Mouse (Mus musculus): ENCODE results near the gene Mrpl12. TPM values are rescaled to one million over a fixed set of nuclear protein-coding genes. Genes with fewer than 3 reads are reported as not detected.
A peak's percentile ranks its signal among the peaks of the same experiment; 100 is the strongest.

Gene Mrpl12
- polyA plus RNA-seq, 1 experiment from 2014 or later, result 141 TPM

DNA sequence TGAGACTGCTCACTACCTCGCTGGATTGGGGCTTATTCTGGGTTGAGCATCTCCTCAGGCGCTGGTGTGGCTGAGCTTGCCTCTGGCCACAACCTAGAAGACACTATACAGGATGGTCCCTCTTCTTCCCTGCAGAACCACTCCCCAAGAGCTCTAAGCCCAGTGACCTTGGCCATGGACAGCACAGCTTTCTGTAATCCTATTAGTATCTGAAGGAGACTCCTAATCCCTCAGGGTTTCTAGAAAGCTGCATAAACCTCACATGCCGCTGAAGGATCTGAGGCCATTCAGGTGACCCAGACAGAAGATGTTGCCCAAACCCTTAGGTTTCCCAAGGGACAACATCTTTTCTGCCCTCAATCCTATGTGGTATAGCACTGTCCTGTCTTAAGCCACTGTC, 32.2 kb upstream of the Mrpl12 start:
- no peak overlapping the region for H3K4me3 ChIP-seq (ENCODE audit: low read depth, low read length)
- no peaks in the 10 kb centered on the region for H3K36me3 ChIP-seq (ENCODE audit: control insufficient read depth, insufficient read depth, low read length)
- DNase-seq (ENCODE audit: low spot score), result no peak
- no peaks in the 10 kb centered on the region for H3K9me3 ChIP-seq (ENCODE audit: control insufficient read depth, low read length)
- H3K4me2 ChIP-seq (replicated peaks; ENCODE audit: low read depth, low read length), result no peak overlapping the region
- H3K9ac ChIP-seq (ENCODE audit: low read depth, low read length), result no peak overlapping the region
- no peaks in the 10 kb centered on the region; the same call in 1 of the 2 replicates for H3K4me1 ChIP-seq (replicated peaks; ENCODE audit: control insufficient read depth, insufficient read depth, low read length)
- H3K27me3 ChIP-seq (ENCODE audit: control insufficient read depth, insufficient read depth, low read length), result no peaks in the 10 kb centered on the region
- H3K27ac ChIP-seq (ENCODE audit: low read depth, low read length), result no peak overlapping the region
- 68% methylated on average over 3 of the region's 3 CpGs for WGBS
- no peak for ATAC-seq (ENCODE audit: low FRiP score)

DNA sequence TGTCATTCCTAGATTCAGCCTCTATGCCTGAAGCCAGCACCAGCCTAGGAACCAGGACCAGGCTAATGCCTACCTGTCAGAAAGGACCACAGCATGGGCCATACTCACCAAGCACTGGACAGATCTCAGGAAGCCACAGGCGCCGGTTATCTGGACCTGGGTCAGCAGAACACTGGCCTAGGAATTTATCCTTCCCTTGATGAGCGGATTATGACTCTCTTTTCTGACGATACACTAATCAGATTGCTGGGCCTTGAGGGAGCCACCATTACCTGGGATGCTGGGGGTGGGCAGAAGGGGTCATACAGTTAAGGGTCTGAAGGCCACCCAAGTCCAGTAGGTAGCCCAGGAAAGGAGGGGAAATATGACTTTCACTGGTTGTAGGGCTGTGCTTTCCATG, 31.1 kb upstream of the Mrpl12 start, which contains the start of gene Pde6g:
Pde6g (minus strand) TSS at position 195 of the 400 bp plus-strand sequence.
- ATAC-seq (ENCODE audit: low FRiP score) (no peak), DNase-seq (ENCODE audit: low spot score) (no peak)
- 86% methylated on average over 4 of the region's 4 CpGs for WGBS
- Histone ChIP-seq H3K27ac (ENCODE audit: low read depth, low read length) (no peak within 1 kb of the TSS), H3K4me2 (replicated peaks; ENCODE audit: low read depth, low read length) (no peak within 1 kb of the TSS), H3K27me3 (ENCODE audit: control insufficient read depth, insufficient read depth, low read length) (no peaks in the 10 kb centered on the region), H3K36me3 (ENCODE audit: control insufficient read depth, insufficient read depth, low read length) (no peaks in the 10 kb centered on the region), H3K4me3 (ENCODE audit: low read depth, low read length) (no peak within 1 kb of the TSS), H3K9me3 (ENCODE audit: control insufficient read depth, low read length) (no peaks in the 10 kb centered on the region), H3K4me1 (replicated peaks; ENCODE audit: control insufficient read depth, insufficient read depth, low read length) (no peaks in the 10 kb centered on the region; the same call in 1 of the 2 replicates), H3K9ac (ENCODE audit: low read depth, low read length) (no peak within 1 kb of the TSS)

DNA sequence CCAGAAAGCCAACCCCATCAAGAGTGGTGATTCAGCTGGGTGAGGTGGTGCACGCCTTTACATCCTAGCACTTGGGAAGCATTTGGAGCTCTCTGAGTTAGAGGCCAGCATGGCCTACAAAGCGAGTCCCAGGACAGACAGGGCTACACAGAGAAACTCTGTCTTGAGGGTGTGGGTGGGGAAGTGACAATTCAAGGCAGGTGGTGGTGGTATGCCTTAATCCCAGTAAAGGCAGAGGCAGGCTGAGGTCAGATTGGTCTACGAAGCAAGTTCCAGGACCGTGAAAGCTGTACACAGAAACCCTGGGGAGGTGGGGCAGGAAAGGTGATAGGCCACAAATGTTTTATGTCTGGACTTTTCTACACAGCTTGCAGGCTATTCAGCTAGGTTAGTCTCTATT, 29.4 kb upstream of the Mrpl12 start:
- Histone ChIP-seq H3K4me1 (replicated peaks; ENCODE audit: control insufficient read depth, insufficient read depth, low read length) (no peaks in the 10 kb centered on the region; the same call in 1 of the 2 replicates), H3K9ac (ENCODE audit: low read depth, low read length) (no peak overlapping the region), H3K4me2 (replicated peaks; ENCODE audit: low read depth, low read length) (no peak overlapping the region), H3K27me3 (ENCODE audit: control insufficient read depth, insufficient read depth, low read length) (no peaks in the 10 kb centered on the region), H3K4me3 (ENCODE audit: low read depth, low read length) (no peak overlapping the region), H3K9me3 (ENCODE audit: control insufficient read depth, low read length) (no peaks in the 10 kb centered on the region), H3K27ac (ENCODE audit: low read depth, low read length) (no peak overlapping the region), H3K36me3 (ENCODE audit: control insufficient read depth, insufficient read depth, low read length) (no peaks in the 10 kb centered on the region)
- ATAC-seq (ENCODE audit: low FRiP score) (no peak), DNase-seq (ENCODE audit: low spot score) (no peak)
- 92% methylated on average over 4 of the region's 4 CpGs for WGBS

DNA sequence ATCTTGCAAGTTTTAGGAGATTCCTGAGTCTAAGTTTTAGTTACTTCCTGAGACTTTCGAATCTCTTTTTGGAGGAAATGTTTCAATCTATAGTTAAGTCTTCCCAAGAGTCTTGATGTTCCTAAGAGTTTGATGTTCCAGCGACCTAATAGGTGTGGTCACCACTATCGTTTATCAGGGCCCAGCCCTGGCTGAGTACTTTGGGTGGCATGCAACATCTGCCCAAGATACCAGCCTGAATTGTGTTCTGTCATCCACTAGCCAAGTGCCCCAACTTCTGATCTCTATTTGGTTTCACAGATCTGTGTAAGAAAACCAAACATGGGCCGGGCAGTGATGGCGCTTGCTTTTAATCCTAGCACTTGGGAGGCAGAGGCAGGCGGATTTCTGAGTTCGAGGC, 29.0 kb upstream of the Mrpl12 start:
- Histone ChIP-seq H3K27me3 (ENCODE audit: control insufficient read depth, insufficient read depth, low read length) (no peaks in the 10 kb centered on the region), H3K4me3 (ENCODE audit: low read depth, low read length) (no peak overlapping the region), H3K4me1 (replicated peaks; ENCODE audit: control insufficient read depth, insufficient read depth, low read length) (no peaks in the 10 kb centered on the region; the same call in 1 of the 2 replicates), H3K9me3 (ENCODE audit: control insufficient read depth, low read length) (no peaks in the 10 kb centered on the region), H3K27ac (ENCODE audit: low read depth, low read length) (no peak overlapping the region), H3K9ac (ENCODE audit: low read depth, low read length) (no peak overlapping the region), H3K36me3 (ENCODE audit: control insufficient read depth, insufficient read depth, low read length) (no peaks in the 10 kb centered on the region), H3K4me2 (replicated peaks; ENCODE audit: low read depth, low read length) (no peak overlapping the region)
- DNase-seq (ENCODE audit: low spot score), result no peak
- 91% methylated on average over 7 of the region's 7 CpGs for WGBS
- no peak for ATAC-seq (ENCODE audit: low FRiP score)

DNA sequence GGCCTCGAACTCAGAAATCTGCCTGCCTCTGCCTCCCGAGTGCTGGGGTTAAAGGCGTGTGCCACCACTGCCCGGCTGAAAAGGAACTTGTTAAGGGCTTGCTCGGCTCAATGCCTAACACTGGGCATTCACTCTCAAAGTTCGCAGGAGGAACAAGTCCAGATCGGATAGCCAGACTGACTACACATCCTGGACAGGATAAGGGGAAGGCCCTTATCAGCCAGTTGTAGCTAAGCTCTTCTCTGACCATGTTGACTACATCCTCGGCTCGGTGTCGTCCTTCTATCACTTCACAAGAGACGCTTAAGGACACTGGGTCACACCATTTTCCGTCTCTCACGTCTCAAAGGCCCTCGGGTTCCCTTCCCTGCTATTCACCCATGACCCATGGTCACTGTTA, 27.0 kb upstream of the Mrpl12 start:
- ATAC-seq (ENCODE audit: low FRiP score) (no peak), DNase-seq (ENCODE audit: low spot score) (no peak)
- Histone ChIP-seq H3K4me3 (ENCODE audit: low read depth, low read length) (peak overlapping the region; percentile 91), H3K4me1 (replicated peaks; ENCODE audit: control insufficient read depth, insufficient read depth, low read length) (no peaks in the 10 kb centered on the region; the same call in 1 of the 2 replicates), H3K9ac (ENCODE audit: low read depth, low read length) (peak overlapping the region; percentile 93), H3K27ac (ENCODE audit: low read depth, low read length) (peak overlapping the region; percentile 63), H3K36me3 (ENCODE audit: control insufficient read depth, insufficient read depth, low read length) (no peaks in the 10 kb centered on the region), H3K27me3 (ENCODE audit: control insufficient read depth, insufficient read depth, low read length) (no peaks in the 10 kb centered on the region), H3K4me2 (replicated peaks; ENCODE audit: low read depth, low read length) (peak overlapping the region; percentile 92), H3K9me3 (ENCODE audit: control insufficient read depth, low read length) (no peaks in the 10 kb centered on the region)
- WGBS, result 38% methylated on average over 14 of the region's 14 CpGs

DNA sequence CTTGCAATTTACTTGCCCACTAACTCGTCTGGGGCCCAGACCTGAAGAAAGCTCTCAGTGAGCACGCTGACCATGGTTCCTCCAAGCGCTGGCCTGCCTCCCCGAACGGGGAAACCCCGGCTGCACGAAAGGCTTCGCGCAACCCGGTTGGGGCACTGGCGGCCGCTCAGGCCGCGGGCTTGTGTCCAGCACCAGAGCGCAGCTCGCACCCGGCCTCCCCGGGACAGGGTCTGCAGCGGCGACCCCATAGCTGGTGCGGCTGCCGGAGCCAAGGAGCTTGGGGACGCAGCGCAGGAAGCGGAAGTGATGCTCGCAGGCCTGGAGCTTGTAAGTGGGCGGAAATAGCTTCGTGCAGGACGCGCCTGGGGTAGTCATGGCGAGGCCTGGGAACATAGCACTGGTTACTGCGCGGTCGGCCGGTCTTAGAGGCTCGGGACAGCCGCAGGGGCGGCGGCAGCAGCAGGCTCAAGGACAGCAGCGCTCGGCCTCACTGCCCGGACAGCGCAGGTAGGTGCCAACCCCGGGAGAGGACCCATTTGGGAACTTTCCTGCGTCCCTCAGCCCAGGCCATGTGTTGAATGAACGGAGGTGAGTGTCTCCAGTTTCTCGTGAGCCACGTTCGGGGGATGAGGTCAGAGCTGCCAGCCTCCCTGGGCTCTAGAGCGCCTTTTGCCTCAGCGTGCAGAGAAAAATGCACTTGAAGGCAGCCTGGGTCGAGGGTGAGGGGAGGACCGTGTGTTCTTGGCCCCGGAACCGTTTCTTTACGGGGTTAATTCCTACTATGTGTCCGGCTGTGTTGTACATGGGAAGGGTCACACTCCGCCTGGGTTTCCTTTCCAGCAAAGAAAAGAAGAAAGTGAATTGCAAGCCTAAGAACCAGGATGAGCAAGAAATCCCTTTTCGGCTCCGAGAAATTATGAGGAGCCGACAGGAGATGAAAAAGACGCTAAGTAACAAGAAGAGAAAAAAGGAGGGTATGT, 26.4 kb upstream of the Mrpl12 start, which contains the start of the genes Oxld1 and Ccdc137:
Oxld1 (minus strand) TSS at position 297 of the 980 bp plus-strand sequence.
Ccdc137 (plus strand) TSS at position 344 of the 980 bp plus-strand sequence.
- Histone ChIP-seq H3K4me1 (replicated peaks; ENCODE audit: control insufficient read depth, insufficient read depth, low read length) (no peaks in the 10 kb centered on the region; the same call in 1 of the 2 replicates), H3K4me3 (ENCODE audit: low read depth, low read length) (peak within 1 kb of the TSS; percentile 91), H3K27me3 (ENCODE audit: control insufficient read depth, insufficient read depth, low read length) (no peaks in the 10 kb centered on the region), H3K9me3 (ENCODE audit: control insufficient read depth, low read length) (no peaks in the 10 kb centered on the region), H3K4me2 (replicated peaks; ENCODE audit: low read depth, low read length) (peak within 1 kb of the TSS; percentile 92), H3K36me3 (ENCODE audit: control insufficient read depth, insufficient read depth, low read length) (no peaks in the 10 kb centered on the region), H3K9ac (ENCODE audit: low read depth, low read length) (peak within 1 kb of the TSS; percentile 93), H3K27ac (ENCODE audit: low read depth, low read length) (peak within 1 kb of the TSS; percentile 63)
- 5% methylated on average over 62 of the region's 62 CpGs for WGBS
- DNase-seq (ENCODE audit: low spot score), result peak; percentile 86
- peak; percentile 86 for ATAC-seq (ENCODE audit: low FRiP score)

DNA sequence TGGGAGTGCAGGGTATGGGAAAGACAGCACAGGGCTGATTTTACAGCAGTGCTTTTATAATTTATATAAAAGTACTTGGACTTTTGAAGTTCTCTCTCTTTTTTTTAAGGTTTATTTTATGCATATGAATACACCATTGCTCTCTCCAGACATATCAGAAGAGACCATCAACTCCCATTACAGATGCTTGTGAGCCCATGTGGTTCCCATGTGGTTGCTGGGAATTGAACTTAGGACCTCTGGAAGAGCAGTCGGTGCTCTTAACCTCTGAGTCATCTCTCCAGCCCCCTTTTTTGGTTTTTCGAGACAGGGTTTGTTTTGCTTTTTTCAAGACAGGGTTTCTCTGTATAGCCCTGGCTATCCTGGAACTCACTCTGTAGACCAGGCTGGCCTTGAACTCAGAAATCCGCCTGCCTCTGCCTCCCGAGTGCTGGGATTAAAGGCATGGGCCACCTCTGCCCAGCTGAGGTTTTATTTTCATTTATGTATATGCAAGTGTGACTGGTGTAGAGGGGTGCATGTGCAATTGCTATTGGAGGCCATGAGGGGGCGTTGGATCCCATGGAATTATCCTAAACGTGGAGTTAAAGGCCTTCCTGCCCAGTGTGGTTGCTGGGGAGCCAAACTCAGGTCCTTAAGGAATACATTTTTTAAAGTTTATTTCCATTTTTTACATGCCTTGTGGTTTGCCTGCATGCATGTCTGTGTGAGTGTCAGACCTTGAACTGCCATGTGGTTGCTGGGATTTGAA, 25.4 kb upstream of the Mrpl12 start:
- no peak overlapping the region for H3K27ac ChIP-seq (ENCODE audit: low read depth, low read length)
- ATAC-seq (ENCODE audit: low FRiP score), result no peak

DNA sequence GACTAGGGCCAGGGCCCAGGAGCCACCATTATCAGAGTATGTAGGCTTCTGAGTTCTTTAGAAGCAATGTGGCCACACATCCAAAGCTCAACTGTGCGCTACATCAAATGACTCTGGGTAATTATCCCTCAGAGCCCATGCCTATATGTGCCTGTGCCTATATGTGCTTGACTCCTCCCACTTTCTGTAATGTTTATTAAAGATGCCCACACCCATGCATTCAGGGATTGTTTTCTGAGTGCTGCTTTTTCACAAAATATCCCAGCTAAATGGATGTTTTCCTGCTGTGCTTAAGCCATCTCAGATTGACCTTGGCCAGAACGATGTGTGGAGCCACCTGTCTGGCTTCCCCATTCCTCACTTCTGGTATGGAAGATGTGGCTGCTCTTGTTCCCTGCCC, 20.9 kb upstream of the Mrpl12 start:
- no peaks in the 10 kb centered on the region for H3K9me3 ChIP-seq (ENCODE audit: control insufficient read depth, low read length)
- ATAC-seq (ENCODE audit: low FRiP score) (no peak), DNase-seq (ENCODE audit: low spot score) (no peak)
- H3K27me3 ChIP-seq (ENCODE audit: control insufficient read depth, insufficient read depth, low read length), result no peaks in the 10 kb centered on the region
- WGBS, result 94% methylated on average over 2 of the region's 2 CpGs
- no peaks in the 10 kb centered on the region for H3K36me3 ChIP-seq (ENCODE audit: control insufficient read depth, insufficient read depth, low read length)
- no peak overlapping the region for H3K27ac ChIP-seq (ENCODE audit: low read depth, low read length)
- H3K9ac ChIP-seq (ENCODE audit: low read depth, low read length), result no peak overlapping the region
- H3K4me2 ChIP-seq (replicated peaks; ENCODE audit: low read depth, low read length), result no peak overlapping the region
- H3K4me3 ChIP-seq (ENCODE audit: low read depth, low read length), result no peak overlapping the region
- H3K4me1 ChIP-seq (replicated peaks; ENCODE audit: control insufficient read depth, insufficient read depth, low read length), result peaks cover 7% of the 10 kb centered on the region; the same call in 1 of the 2 replicates

More for the DNA sequence above, 25.4 kb upstream of the Mrpl12 start:
- H3K4me2 ChIP-seq (replicated peaks; ENCODE audit: low read depth, low read length), result peak overlapping the region; percentile 92
- peak; percentile 14 for DNase-seq (ENCODE audit: low spot score)
- H3K9me3 ChIP-seq (ENCODE audit: control insufficient read depth, low read length), result no peaks in the 10 kb centered on the region
- peak overlapping the region; percentile 93; the same call in 1 of the 2 replicates for H3K9ac ChIP-seq (ENCODE audit: low read depth, low read length)
- peak overlapping the region; percentile 91 for H3K4me3 ChIP-seq (ENCODE audit: low read depth, low read length)
- no peaks in the 10 kb centered on the region for H3K27me3 ChIP-seq (ENCODE audit: control insufficient read depth, insufficient read depth, low read length)
- no peaks in the 10 kb centered on the region; the same call in 1 of the 2 replicates for H3K4me1 ChIP-seq (replicated peaks; ENCODE audit: control insufficient read depth, insufficient read depth, low read length)
- WGBS, result 76% methylated on average over 6 of the region's 6 CpGs
- no peaks in the 10 kb centered on the region for H3K36me3 ChIP-seq (ENCODE audit: control insufficient read depth, insufficient read depth, low read length)
